Mouse (Mus musculus): ENCODE results near the gene Cers3.

GRCm38 (mm10) chr7:66694467-66694866, 48.8 kb upstream of the Cers3 start:
- TF ChIP-seq CTCF (IDR thresholded peaks at IDR 0.05) (no peak), POLR2A (IDR thresholded peaks at IDR 0.05; ENCODE audit: insufficient read depth, low read depth, low read length) (no peak)

Data from heart, adult 2 months (tissue).